Mouse (Mus musculus) kidney, embryonic 16.5 days (tissue): ENCODE data around the gene Hnrnph2. TPM values are rescaled to one million over a fixed set of nuclear protein-coding genes. Genes with fewer than 3 reads are reported as not detected.

ENCODE experiments used
- ATAC-seq: fragments of 200-750 bp; cut with Nextera tagmentation; 2 replicates; pipeline ENCODE4 v1.8.0; 2017; ENCODE audit warnings: moderate TSS enrichment; ENCODE audit not compliant: low FRiP score, low TSS enrichment
- H3K27ac ChIP-seq: fragments of 300-500 bp; sonication (generic); 2 replicates; pipeline ENCODE4 v1.5.1; 2014; ENCODE audit warnings: low read length
- H3K27me3 ChIP-seq: fragments of 300-500 bp; sonication (generic); 2 replicates; pipeline ENCODE4 v1.6.1; 2014; ENCODE audit warnings: low read length, control low read depth, mixed read lengths; ENCODE audit not compliant: insufficient read depth
- H3K36me3 ChIP-seq: fragments of 300-500 bp; sonication (generic); 2 replicates; pipeline ENCODE4 v1.6.1; 2014; ENCODE audit warnings: low read length, control low read depth, mixed read lengths; ENCODE audit not compliant: insufficient read depth
- H3K4me1 ChIP-seq: fragments of 300-500 bp; sonication (generic); 2 replicates; pipeline ENCODE4 v1.6.1; 2014; ENCODE audit warnings: low read length, control low read depth, mixed read lengths; ENCODE audit not compliant: insufficient read depth
- H3K4me2 ChIP-seq: fragments of 300-500 bp; sonication (generic); replicated peaks from 2 replicates; pipeline ENCODE4 v1.6.1; 2014; ENCODE audit warnings: low read depth, low read length
- H3K4me3 ChIP-seq: fragments of 300-500 bp; sonication (generic); 2 replicates; pipeline ENCODE4 v1.5.1; 2014; ENCODE audit warnings: mild to moderate bottlenecking, low read length
- H3K9ac ChIP-seq: fragments of 300-500 bp; sonication (generic); replicated peaks from 2 replicates; pipeline ENCODE4 v1.6.1; 2014; ENCODE audit warnings: low read length
- H3K9me3 ChIP-seq: fragments of 300-500 bp; sonication (generic); 2 replicates; pipeline ENCODE4 v1.6.1; 2016; ENCODE audit warnings: low read length, control low read depth
- WGBS: fragments of 180-500 bp; shearing (Covaris S2); extraction: QIAGEN DNeasy Blood & Tissue Kit; methylation state at CpG from one replicate; pipeline ENCODE4 v1.1.7; 2014; 5-methylcytosine and 5-hydroxymethylcytosine counted together
- polyA plus RNA-seq: library from polyadenylated mRNA; unstranded; fragments of >200 nt; fragmentation: Nextera tagmentation; extraction: Ambion mirVana; gene quantifications from 2 replicates; pipeline ENCODE4 v1.2.1, GENCODE M21; 2015

The Hnrnph2 gene
- 168 and 172 TPM in 2 replicates for polyA plus RNA-seq

DNA sequence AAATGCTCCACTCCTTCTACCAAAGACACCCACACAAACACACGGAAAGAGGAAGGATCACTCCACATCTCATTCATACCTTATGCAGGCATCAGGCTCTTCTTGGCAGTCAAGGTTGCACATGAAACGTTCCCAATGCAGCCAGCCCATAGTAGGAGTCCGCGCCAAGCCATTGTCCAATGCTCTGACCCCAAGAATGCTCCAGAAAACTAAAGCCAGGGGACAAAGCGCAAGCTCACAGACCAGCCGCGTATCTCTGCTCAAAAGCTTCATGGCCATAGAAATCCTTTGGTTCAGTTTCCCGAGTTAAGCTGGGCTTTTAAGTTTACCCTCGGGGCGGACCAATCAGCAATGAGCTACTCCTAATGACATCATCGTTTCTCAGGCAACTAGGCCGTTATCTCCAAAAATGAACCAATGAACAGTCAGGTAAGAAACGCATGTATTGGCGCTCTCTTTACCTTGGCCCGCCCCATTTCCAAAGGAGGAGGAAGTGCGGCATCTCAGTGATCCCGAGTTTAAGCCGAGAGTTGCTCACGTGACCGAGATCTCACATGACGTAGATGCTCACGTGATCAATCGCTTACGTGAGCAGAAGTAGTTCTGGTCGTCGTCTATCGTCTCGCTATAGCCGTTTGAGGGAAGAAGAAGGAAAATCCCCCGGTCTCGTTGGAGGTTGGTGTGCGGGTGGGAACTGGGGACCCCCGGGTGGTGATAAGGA is at the start of gene Hnrnph2, which contains the start of gene Gla:
Gene Hnrnph2, plus strand, starts transcription at position 521 of the 721 bp plus-strand sequence.
Gene Gla, minus strand, starts transcription at position 467 of the 721 bp plus-strand sequence.
- peak; percentile 98 for ATAC-seq
- no peaks in the 10 kb centered on the region for H3K36me3 ChIP-seq
- peak within 1 kb of the TSS; percentile 74 for H3K9ac ChIP-seq
- 25% methylated on average over 33 of the region's 33 CpGs for WGBS
- H3K4me3 ChIP-seq = peak within 1 kb of the TSS; percentile 65
- peak within 1 kb of the TSS; percentile 64 for H3K4me2 ChIP-seq
- no peaks in the 10 kb centered on the region; the same call in 1 of the 2 replicates for H3K27me3 ChIP-seq
- no peaks in the 10 kb centered on the region for H3K4me1 ChIP-seq
- H3K27ac ChIP-seq = peak within 1 kb of the TSS; percentile 92
- no peaks in the 10 kb centered on the region for H3K9me3 ChIP-seq

DNA sequence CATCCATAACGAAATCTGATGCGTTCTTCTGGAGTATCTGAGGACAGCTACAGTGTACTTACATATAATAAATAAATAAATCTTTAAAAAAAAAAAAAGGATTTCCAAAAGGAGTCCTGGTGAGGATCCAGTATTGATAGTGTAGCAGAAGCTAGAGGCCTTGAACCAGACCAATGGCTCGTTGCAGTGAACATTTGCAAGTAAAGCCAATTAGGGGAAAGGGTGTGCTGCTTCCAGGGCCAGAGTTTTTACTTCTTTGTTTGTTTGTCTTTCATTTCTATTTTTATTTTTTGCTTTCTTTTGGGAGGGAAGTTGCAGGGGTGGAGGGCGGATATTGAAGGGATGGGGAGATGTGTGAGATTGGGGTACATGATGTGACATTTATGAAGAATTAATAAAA is 47.7 kb upstream of the Hnrnph2 start:
- Histone ChIP-seq H3K4me1 (no peaks in the 10 kb centered on the region), H3K4me3 (no peak overlapping the region), H3K27me3 (no peaks in the 10 kb centered on the region), H3K36me3 (no peaks in the 10 kb centered on the region), H3K9me3 (no peaks in the 10 kb centered on the region), H3K9ac (no peak overlapping the region), H3K4me2 (no peak overlapping the region), H3K27ac (no peak overlapping the region)
- no peak for ATAC-seq
- WGBS = 81% methylated on average over 4 of the region's 4 CpGs

DNA sequence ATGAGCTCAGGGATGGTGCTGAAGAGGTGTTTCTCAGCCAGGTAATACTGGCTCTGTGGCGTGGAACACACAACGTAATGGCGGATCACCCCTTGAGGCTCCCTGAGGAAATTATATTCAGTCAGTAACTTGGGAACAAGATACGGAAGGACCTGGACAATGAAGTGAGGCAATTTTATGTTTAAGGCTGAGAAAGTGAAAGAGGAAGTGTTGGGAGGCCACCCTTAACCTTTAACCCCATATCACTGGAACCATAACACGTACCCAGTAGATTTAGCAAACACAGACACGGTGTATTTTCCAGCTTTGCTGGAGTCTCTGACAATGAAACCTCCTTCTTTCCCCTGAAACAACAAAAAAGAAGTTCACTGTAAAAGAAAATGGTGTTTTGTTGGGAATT is 46.6 kb upstream of the Hnrnph2 start:
- no peak for ATAC-seq
- H3K9me3 ChIP-seq = no peaks in the 10 kb centered on the region
- H3K27ac ChIP-seq = no peak overlapping the region
- H3K27me3 ChIP-seq = no peaks in the 10 kb centered on the region
- 75% methylated on average over 6 of the region's 6 CpGs for WGBS
- no peak overlapping the region for H3K9ac ChIP-seq
- H3K4me3 ChIP-seq = no peak overlapping the region
- no peak overlapping the region for H3K4me2 ChIP-seq
- H3K4me1 ChIP-seq = no peaks in the 10 kb centered on the region
- no peaks in the 10 kb centered on the region for H3K36me3 ChIP-seq

DNA sequence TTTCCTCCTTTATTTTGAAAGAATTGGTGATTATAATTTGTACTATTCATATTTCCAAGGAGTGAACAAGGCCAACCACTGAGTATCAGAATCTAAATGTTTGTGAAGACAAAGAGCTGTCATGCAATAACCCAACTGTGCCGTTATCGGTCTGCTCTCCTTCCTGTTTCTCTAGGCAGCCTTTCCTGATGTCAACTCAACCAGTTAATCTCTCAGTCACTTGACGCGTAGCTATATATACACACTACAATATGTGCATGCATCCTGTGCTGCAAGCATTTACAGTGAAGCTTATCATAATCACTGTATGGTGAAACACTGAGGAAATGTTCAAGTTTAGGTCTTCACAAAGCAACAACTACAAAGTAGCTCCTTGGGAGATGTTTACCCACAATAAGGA is 36.7 kb upstream of the Hnrnph2 start:
- no peaks in the 10 kb centered on the region for H3K9me3 ChIP-seq
- no peak overlapping the region for H3K4me2 ChIP-seq
- H3K36me3 ChIP-seq = no peaks in the 10 kb centered on the region
- ATAC-seq = no peak
- no peak overlapping the region for H3K9ac ChIP-seq
- WGBS = 74% methylated on average over 4 of the region's 4 CpGs
- H3K4me1 ChIP-seq = no peaks in the 10 kb centered on the region
- no peak overlapping the region for H3K27ac ChIP-seq
- peaks cover 3% of the 10 kb centered on the region; the same call in 1 of the 2 replicates for H3K27me3 ChIP-seq
- H3K4me3 ChIP-seq = no peak overlapping the region

GRCm38 (mm10) chrX:134566536-134567222 is 34.3 kb upstream of the Hnrnph2 start:
- WGBS = 82% methylated on average over 8 of the region's 8 CpGs
- ATAC-seq = no peak

DNA sequence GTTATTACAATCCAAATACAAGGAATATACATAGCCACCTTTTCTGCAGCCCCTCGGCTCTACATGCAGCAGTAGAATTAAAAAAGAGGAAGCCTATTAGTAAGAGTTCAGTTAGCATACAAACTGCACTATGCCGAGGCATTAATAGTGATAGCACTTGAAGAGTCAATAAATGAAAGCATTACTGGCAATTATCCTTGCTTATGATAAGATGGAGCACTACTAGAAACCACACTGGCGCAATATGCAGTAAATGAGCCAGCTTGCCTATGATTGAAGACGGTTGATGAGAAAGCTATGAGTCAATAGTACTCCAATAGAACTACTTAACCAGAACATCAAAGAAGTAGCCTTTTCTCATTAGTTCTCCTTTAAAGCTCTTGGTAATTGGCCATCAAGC is 23.1 kb upstream of the Hnrnph2 start:
- 81% methylated on average over 4 of the region's 4 CpGs for WGBS
- Histone ChIP-seq H3K36me3 (no peaks in the 10 kb centered on the region), H3K4me1 (no peaks in the 10 kb centered on the region), H3K27ac (no peak overlapping the region), H3K27me3 (no peaks in the 10 kb centered on the region), H3K9me3 (no peaks in the 10 kb centered on the region), H3K9ac (no peak overlapping the region), H3K4me3 (no peak overlapping the region), H3K4me2 (no peak overlapping the region)
- ATAC-seq = no peak

More at GRCm38 (mm10) chrX:134566536-134567222, 34.3 kb upstream of the Hnrnph2 start:
- Histone ChIP-seq H3K4me2 (no peak overlapping the region), H3K9ac (no peak overlapping the region), H3K9me3 (no peaks in the 10 kb centered on the region), H3K27me3 (peaks cover 3% of the 10 kb centered on the region; the same call in 1 of the 2 replicates), H3K4me1 (no peaks in the 10 kb centered on the region), H3K27ac (no peak overlapping the region), H3K4me3 (no peak overlapping the region), H3K36me3 (no peaks in the 10 kb centered on the region)

DNA sequence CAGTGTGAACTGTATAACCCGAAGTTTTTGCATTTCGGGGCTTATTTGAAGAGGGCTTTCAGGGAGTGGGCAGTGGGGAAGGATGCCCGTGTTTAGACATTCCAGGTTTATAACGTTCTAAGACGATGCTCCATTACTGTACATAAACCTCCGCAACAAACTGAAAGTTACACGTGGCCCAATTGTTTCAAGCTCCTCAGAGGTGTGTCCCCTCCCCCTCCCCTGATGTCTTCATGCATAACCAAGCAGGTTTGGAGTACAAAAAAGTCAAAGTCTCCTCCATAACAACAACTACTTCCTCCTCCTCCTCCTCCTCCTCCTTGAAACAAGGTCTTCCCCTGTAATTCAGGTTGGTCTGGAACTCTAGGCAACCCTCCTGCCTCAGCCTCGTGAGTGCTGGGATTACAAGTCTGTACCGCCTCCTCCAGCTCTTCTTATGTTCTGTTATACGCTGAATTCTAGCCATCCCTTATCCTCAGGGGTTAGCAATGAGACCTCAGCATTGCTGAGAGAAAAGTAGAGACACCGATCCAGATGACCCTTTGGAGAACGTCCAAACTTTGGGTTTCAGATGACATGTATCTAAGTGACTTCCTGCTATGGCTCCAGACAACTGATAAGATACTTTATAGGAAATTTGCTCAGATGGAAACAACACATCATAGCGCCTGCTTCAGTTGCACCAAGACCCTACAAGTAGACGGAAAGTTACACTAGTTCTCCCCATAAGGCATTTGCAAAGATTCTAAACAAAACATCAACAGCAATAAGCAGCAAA is 20.3 kb upstream of the Hnrnph2 start:
- Histone ChIP-seq H3K36me3 (no peaks in the 10 kb centered on the region), H3K4me2 (no peak overlapping the region), H3K27me3 (no peaks in the 10 kb centered on the region; the same call in 1 of the 2 replicates), H3K9me3 (no peaks in the 10 kb centered on the region), H3K27ac (no peak overlapping the region), H3K4me3 (no peak overlapping the region), H3K9ac (no peak overlapping the region), H3K4me1 (no peaks in the 10 kb centered on the region)
- ATAC-seq = no peak
- WGBS = 83% methylated on average over 14 of the region's 14 CpGs

GRCm38 (mm10) chrX:134582270-134582669 is 18.7 kb upstream of the Hnrnph2 start:
- Histone ChIP-seq H3K27ac (no peak overlapping the region), H3K9ac (no peak overlapping the region), H3K4me2 (no peak overlapping the region), H3K4me3 (no peak overlapping the region), H3K9me3 (no peaks in the 10 kb centered on the region), H3K27me3 (no peaks in the 10 kb centered on the region; the same call in 1 of the 2 replicates), H3K36me3 (no peaks in the 10 kb centered on the region), H3K4me1 (no peaks in the 10 kb centered on the region)
- WGBS = 80% methylated on average over 11 of the region's 11 CpGs
- ATAC-seq = no peak

DNA sequence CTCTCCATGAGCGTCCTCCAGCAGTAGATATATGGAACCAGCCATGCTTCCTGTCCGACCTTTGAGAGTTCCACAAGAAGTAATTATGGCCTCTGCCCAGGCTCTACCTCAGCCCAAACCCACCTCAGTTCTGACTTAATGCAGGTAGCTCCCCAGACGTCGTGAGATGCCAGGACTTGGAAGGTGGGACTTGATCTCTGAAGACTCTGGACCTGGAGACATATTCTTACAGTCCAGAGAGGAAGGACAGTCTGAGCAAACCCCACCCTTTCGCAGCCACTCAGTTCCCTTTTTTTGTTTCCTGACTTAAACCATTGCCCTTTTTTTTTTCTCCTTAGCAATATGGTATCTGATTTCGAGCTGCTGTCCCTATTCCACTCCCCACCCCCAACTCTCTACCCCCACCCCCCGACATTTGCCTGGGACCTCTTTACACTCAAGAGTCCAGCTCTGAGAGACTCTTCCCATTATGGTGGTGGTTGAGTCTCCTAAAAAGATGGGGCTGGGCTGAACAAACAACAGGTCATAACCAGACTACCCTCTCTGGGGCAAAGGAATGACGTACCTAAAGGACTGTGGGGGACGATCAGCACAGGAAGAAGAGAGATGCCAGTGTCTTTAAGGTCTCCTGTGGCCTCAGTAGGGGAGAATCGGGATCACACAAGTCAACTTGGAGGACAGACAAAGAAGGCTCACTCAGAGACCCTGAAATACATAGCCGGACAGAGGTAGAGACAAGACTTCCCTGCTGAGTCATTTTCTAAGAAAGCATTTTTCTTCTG is 17.9 kb upstream of the Hnrnph2 start, which contains the start of gene Btk:
Gene Btk, minus strand, starts transcription at position 683 of the 782 bp plus-strand sequence.
- H3K4me2 ChIP-seq = no peak within 1 kb of the TSS
- no peak within 1 kb of the TSS for H3K9ac ChIP-seq
- H3K36me3 ChIP-seq = no peaks in the 10 kb centered on the region
- no peaks in the 10 kb centered on the region; the same call in 1 of the 2 replicates for H3K27me3 ChIP-seq
- no peaks in the 10 kb centered on the region for H3K4me1 ChIP-seq
- no peak for ATAC-seq
- H3K27ac ChIP-seq = no peak within 1 kb of the TSS
- H3K9me3 ChIP-seq = no peaks in the 10 kb centered on the region
- no peak within 1 kb of the TSS for H3K4me3 ChIP-seq
- 80% methylated on average over 11 of the region's 11 CpGs for WGBS
